Mouse (Mus musculus): Measurements from ENCODE around the gene Shroom3. TPM values are rescaled to one million over a fixed set of nuclear protein-coding genes. Genes with fewer than 3 reads are reported as not detected.

Shroom3 gene
- polyA plus RNA-seq, 1 experiment, result 0.57 TPM

DNA sequence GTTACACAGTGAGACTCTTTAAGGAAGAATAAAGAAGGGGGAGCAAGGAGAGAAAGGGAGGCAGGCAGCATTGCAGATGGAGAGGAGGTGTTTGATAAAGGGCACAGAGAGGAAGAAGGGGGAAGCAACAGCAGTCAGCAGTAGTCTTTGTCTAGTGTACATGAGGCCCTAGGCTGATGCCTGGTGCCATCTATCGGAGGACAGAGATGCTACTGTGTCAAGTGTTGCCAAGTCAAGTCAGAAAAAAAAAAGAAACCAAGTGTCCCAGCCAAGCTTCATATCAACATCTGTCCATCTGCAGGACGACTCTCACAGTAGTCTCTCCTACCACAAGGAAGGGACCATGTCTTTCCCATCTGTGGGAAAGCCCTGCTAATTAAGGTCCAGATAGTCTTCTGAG, 18.9 kb upstream of the Shroom3 start:
- no peaks in the 10 kb centered on the region for H3K79me3 ChIP-seq (ENCODE audit: low read depth)
- no peaks in the 10 kb centered on the region for H3K79me2 ChIP-seq (ENCODE audit: control insufficient read depth, insufficient read depth)
- no peaks in the 10 kb centered on the region for H3K27me3 ChIP-seq (ENCODE audit: control insufficient read depth, insufficient read depth, insufficient read length)
- H3K36me3 ChIP-seq (ENCODE audit: control insufficient read depth, insufficient read depth), result no peaks in the 10 kb centered on the region
- TF ChIP-seq MYOG (IDR thresholded peaks at IDR 0.05; ENCODE audit: control insufficient read depth, extremely low read depth, insufficient read length) (no peak), CTCF (IDR thresholded peaks at IDR 0.05; ENCODE audit: control insufficient read depth, insufficient read depth, insufficient read length) (no peak), USF1 (IDR thresholded peaks at IDR 0.05; ENCODE audit: low read depth) (no peak), FOSL1 (IDR thresholded peaks at IDR 0.05; ENCODE audit: insufficient read depth, low read length, poor library complexity, severe bottlenecking) (no peak), MAX (IDR thresholded peaks at IDR 0.05) (no peak), MYOD1 (IDR thresholded peaks at IDR 0.05; ENCODE audit: control insufficient read depth, insufficient read length, low read depth) (no peak), CEBPB (IDR thresholded peaks at IDR 0.05; ENCODE audit: low read depth) (no peak)
- H3K4me3 ChIP-seq (ENCODE audit: insufficient read depth, poor library complexity, severe bottlenecking), result no peak overlapping the region
- no peak overlapping the region for H3ac ChIP-seq (ENCODE audit: control insufficient read depth, insufficient read length, low read depth)

DNA sequence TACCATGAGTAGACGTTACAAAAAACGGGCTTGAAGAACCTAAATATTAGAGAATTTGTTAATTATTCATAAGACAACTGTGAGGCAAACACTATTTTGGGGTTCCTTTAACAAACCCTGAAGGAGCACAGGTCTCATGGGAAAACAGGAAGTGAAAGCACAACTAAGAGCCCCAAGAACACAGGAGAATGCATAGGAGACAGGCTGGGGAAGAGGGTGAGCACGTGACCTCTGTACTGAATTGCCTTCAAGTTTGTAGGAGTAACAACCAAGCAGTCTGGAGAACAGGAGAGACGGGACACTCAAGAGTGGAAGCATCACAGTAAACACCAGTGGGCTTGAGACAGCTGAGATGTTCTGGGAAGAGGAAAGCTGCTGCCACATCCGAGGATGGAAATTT, 16.4 kb upstream of the Shroom3 start:
- TF ChIP-seq MAX (IDR thresholded peaks at IDR 0.05) (no peak), MYOD1 (IDR thresholded peaks at IDR 0.05; ENCODE audit: control insufficient read depth, insufficient read length, low read depth) (no peak), USF1 (IDR thresholded peaks at IDR 0.05; ENCODE audit: low read depth) (peak; percentile 50), CEBPB (IDR thresholded peaks at IDR 0.05; ENCODE audit: low read depth) (no peak)

DNA sequence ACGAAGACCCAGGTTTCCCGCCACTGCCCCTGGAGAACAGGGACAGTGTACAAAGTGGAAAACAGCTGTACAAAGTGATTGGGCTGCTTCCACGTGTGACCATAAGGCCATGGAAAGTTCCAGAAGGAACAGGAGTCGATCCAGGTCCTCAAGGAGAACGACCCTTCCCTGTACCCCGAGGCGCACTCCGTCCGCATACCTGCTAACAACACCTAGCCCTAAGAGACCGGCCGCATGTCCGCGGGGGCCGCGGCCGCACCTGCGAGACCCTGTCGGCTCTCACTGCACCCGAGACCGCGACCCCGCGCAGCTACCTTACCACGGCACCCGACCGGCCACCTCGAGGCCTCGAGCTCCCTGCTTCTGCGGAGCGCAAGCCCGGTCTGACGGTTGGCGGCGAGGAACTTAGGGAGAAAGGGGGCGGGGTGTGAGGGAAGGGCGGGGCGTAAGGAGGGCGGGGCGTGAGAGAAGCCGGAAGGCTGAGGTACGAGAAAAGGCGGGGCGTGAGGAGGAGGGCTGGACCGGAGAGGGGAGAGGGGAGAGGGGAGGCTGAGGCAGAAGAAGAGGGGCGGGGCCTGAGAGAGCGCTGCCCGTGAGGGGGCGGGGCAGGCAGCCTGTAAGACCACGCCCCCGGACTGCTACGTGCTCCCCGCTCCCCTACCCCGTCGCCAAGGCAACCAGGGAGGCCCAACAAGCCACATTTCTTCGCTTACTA, 8.2 kb upstream of the Shroom3 start, which contains the start of gene Ccdc158:
Gene Ccdc158, minus strand, starts transcription at position 413 of the 715 bp plus-strand sequence.
- H3K4me3 ChIP-seq (ENCODE audit: insufficient read depth, poor library complexity, severe bottlenecking), result no peak within 1 kb of the TSS
- no peak for TF ChIP-seq MYOD1 (IDR thresholded peaks at IDR 0.05; ENCODE audit: control insufficient read depth, insufficient read length, low read depth)
- TF ChIP-seq CEBPB (IDR thresholded peaks at IDR 0.05; ENCODE audit: low read depth), result no peak
- no peak for TF ChIP-seq FOSL1 (IDR thresholded peaks at IDR 0.05; ENCODE audit: insufficient read depth, low read length, poor library complexity, severe bottlenecking)
- no peak for TF ChIP-seq MAX (IDR thresholded peaks at IDR 0.05)
- no peak for TF ChIP-seq USF1 (IDR thresholded peaks at IDR 0.05; ENCODE audit: low read depth)
- no peak for TF ChIP-seq MYOG (IDR thresholded peaks at IDR 0.05; ENCODE audit: control insufficient read depth, extremely low read depth, insufficient read length)
- no peak for TF ChIP-seq CTCF (IDR thresholded peaks at IDR 0.05; ENCODE audit: control insufficient read depth, insufficient read depth, insufficient read length)

More for the DNA sequence above, 16.4 kb upstream of the Shroom3 start:
- Histone ChIP-seq H3K79me2 (ENCODE audit: control insufficient read depth, insufficient read depth) (no peaks in the 10 kb centered on the region), H3K27me3 (ENCODE audit: control insufficient read depth, insufficient read depth, insufficient read length) (peaks cover 5% of the 10 kb centered on the region), H3K79me3 (ENCODE audit: low read depth) (no peaks in the 10 kb centered on the region), H3K4me3 (ENCODE audit: insufficient read depth, poor library complexity, severe bottlenecking) (no peak overlapping the region), H3ac (ENCODE audit: control insufficient read depth, insufficient read length, low read depth) (no peak overlapping the region), H3K36me3 (ENCODE audit: control insufficient read depth, insufficient read depth) (no peaks in the 10 kb centered on the region)

GRCm38 (mm10) chr5:92675574-92675920, 7.7 kb upstream of the Shroom3 start:
- no peaks in the 10 kb centered on the region for H3K79me3 ChIP-seq (ENCODE audit: low read depth)
- H3ac ChIP-seq (ENCODE audit: control insufficient read depth, insufficient read length, low read depth), result no peak overlapping the region
- no peak overlapping the region for H3K4me3 ChIP-seq (ENCODE audit: insufficient read depth, poor library complexity, severe bottlenecking)
- no peaks in the 10 kb centered on the region for H3K27me3 ChIP-seq (ENCODE audit: control insufficient read depth, insufficient read depth, insufficient read length)
- H3K79me2 ChIP-seq (ENCODE audit: control insufficient read depth, insufficient read depth), result no peaks in the 10 kb centered on the region
- H3K36me3 ChIP-seq (ENCODE audit: control insufficient read depth, insufficient read depth), result no peaks in the 10 kb centered on the region
- TF ChIP-seq FOSL1 (IDR thresholded peaks at IDR 0.05; ENCODE audit: insufficient read depth, low read length, poor library complexity, severe bottlenecking), result no peak
- no peak for TF ChIP-seq MAX (IDR thresholded peaks at IDR 0.05)
- no peak for TF ChIP-seq CEBPB (IDR thresholded peaks at IDR 0.05; ENCODE audit: low read depth)
- no peak for TF ChIP-seq USF1 (IDR thresholded peaks at IDR 0.05; ENCODE audit: low read depth)
- TF ChIP-seq MYOG (IDR thresholded peaks at IDR 0.05; ENCODE audit: control insufficient read depth, extremely low read depth, insufficient read length), result no peak
- no peak for TF ChIP-seq MYOD1 (IDR thresholded peaks at IDR 0.05; ENCODE audit: control insufficient read depth, insufficient read length, low read depth)
- TF ChIP-seq CTCF (IDR thresholded peaks at IDR 0.05; ENCODE audit: control insufficient read depth, insufficient read depth, insufficient read length), result no peak

More for the DNA sequence above, 8.2 kb upstream of the Shroom3 start, which contains the start of gene Ccdc158:
- Histone ChIP-seq H3K79me2 (ENCODE audit: control insufficient read depth, insufficient read depth) (no peaks in the 10 kb centered on the region), H3K27me3 (ENCODE audit: control insufficient read depth, insufficient read depth, insufficient read length) (peaks cover 5% of the 10 kb centered on the region), H3K36me3 (ENCODE audit: control insufficient read depth, insufficient read depth) (no peaks in the 10 kb centered on the region), H3K79me3 (ENCODE audit: low read depth) (no peaks in the 10 kb centered on the region), H3ac (ENCODE audit: control insufficient read depth, insufficient read length, low read depth) (no peak within 1 kb of the TSS)

DNA sequence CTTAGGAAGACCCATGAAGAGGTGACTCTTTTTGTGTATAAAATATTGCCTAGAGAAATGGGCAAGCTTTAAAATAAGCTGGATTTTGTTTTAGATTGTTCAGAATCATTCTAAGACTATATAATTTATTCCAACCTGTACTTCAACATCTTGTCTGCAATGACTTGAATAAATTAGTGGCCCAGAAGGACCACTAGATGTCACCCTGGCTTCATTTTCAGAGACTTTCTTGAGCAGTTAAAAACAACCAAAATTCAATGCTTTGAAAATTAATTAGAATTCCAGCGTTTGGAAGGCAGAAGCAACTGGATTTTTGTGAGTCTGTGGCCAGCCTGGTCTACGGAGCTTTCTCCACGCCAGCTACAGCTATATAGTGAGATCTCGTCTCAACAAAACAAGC, 3.8 kb upstream of the Shroom3 start:
- H3K4me3 ChIP-seq (ENCODE audit: insufficient read depth, poor library complexity, severe bottlenecking), result no peak overlapping the region

More for the DNA sequence above, 3.8 kb upstream of the Shroom3 start:
- H3K79me2 ChIP-seq (ENCODE audit: control insufficient read depth, insufficient read depth), result no peaks in the 10 kb centered on the region
- H3ac ChIP-seq (ENCODE audit: control insufficient read depth, insufficient read length, low read depth), result no peak overlapping the region
- TF ChIP-seq MYOG (IDR thresholded peaks at IDR 0.05; ENCODE audit: control insufficient read depth, extremely low read depth, insufficient read length), result no peak
- no peak for TF ChIP-seq MAX (IDR thresholded peaks at IDR 0.05)
- TF ChIP-seq USF1 (IDR thresholded peaks at IDR 0.05; ENCODE audit: low read depth), result no peak
- no peak for TF ChIP-seq CEBPB (IDR thresholded peaks at IDR 0.05; ENCODE audit: low read depth)
- no peak for TF ChIP-seq CTCF (IDR thresholded peaks at IDR 0.05; ENCODE audit: control insufficient read depth, insufficient read depth, insufficient read length)
- TF ChIP-seq FOSL1 (IDR thresholded peaks at IDR 0.05; ENCODE audit: insufficient read depth, low read length, poor library complexity, severe bottlenecking), result no peak
- no peak for TF ChIP-seq MYOD1 (IDR thresholded peaks at IDR 0.05; ENCODE audit: control insufficient read depth, insufficient read length, low read depth)
- no peaks in the 10 kb centered on the region for H3K36me3 ChIP-seq (ENCODE audit: control insufficient read depth, insufficient read depth)
- no peaks in the 10 kb centered on the region for H3K79me3 ChIP-seq (ENCODE audit: low read depth)
- H3K27me3 ChIP-seq (ENCODE audit: control insufficient read depth, insufficient read depth, insufficient read length), result peaks cover 3% of the 10 kb centered on the region
